Mouse (Mus musculus) embryonic facial prominence, embryonic 15.5 days (tissue): Measurements from ENCODE around the gene Tmprss13. TPM values are rescaled to one million over a fixed set of nuclear protein-coding genes. Genes with fewer than 3 reads are reported as not detected.

ENCODE experiments used
- ATAC-seq: fragments of 200-750 bp; cut with Nextera tagmentation; 2 replicates; pipeline ENCODE4 v1.8.0; 2017; ENCODE audit warnings: low read depth, moderate TSS enrichment; ENCODE audit not compliant: insufficient number of reproducible peaks, low FRiP score, low TSS enrichment
- H3K27ac ChIP-seq: fragments of 300-500 bp; sonication (generic); replicated peaks from 2 replicates; pipeline ENCODE4 v1.5.1; 2015; ENCODE audit warnings: mild to moderate bottlenecking, inconsistent platforms
- H3K27me3 ChIP-seq: fragments of 300-500 bp; sonication (generic); 2 replicates; pipeline ENCODE4 v1.6.1; 2015; ENCODE audit warnings: inconsistent platforms
- H3K36me3 ChIP-seq: fragments of 300-500 bp; sonication (generic); 2 replicates; pipeline ENCODE4 v1.6.1; 2015; ENCODE audit warnings: mild to moderate bottlenecking, inconsistent platforms
- H3K4me1 ChIP-seq: fragments of 300-500 bp; sonication (generic); 2 replicates; pipeline ENCODE4 v1.6.1; 2015; ENCODE audit warnings: inconsistent platforms
- H3K4me2 ChIP-seq: fragments of 300-500 bp; sonication (generic); replicated peaks from 2 replicates; pipeline ENCODE4 v1.6.1; 2015; ENCODE audit warnings: mild to moderate bottlenecking, inconsistent platforms
- H3K4me3 ChIP-seq: fragments of 300-500 bp; sonication (generic); replicated peaks from 2 replicates; pipeline ENCODE4 v1.5.1; 2015; ENCODE audit warnings: mild to moderate bottlenecking, inconsistent platforms
- H3K9ac ChIP-seq: fragments of 300-500 bp; sonication (generic); 2 replicates; pipeline ENCODE4 v1.6.1; 2015; ENCODE audit warnings: inconsistent platforms
- H3K9me3 ChIP-seq: fragments of 300-500 bp; sonication (generic); replicated peaks from 2 replicates; pipeline ENCODE4 v1.6.1; 2016; ENCODE audit warnings: inconsistent platforms
- WGBS: fragments of 180-500 bp; shearing (Covaris S2); methylation state at CpG from one replicate; pipeline ENCODE4 v1.1.7; 2015; 5-methylcytosine and 5-hydroxymethylcytosine counted together
- polyA plus RNA-seq: library from polyadenylated mRNA; unstranded; fragments of >200 nt; fragmentation: Nextera tagmentation; extraction: Ambion mirVana; gene quantifications from 2 replicates; pipeline ENCODE4 v1.2.1, GENCODE M21; 2015

Gene Tmprss13
- polyA plus RNA-seq, 1 experiment from 2014 or later: 11.7 TPM

DNA sequence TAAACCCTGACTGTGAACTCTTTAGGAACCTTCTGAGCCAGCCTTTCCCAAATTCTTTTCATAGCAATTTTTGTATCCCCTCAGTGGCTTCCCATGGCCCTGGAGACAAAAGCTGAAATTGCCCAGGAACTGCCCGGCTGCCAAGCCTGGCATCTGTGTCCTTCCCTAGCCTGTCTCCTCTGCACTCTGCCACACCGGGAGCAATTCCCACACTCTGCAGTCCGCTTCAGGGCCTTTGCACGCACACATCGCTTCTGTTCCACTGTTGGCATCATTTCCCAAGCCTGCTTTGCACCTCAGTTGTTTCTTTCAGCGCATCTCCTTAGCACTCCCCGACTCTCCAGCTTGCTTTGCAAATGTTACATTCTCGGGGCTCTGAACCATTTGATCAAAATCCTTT is 48.8 kb downstream of the Tmprss13 start:
- WGBS: 70% methylated on average over 8 of the region's 8 CpGs
- Histone ChIP-seq H3K36me3 (no peaks in the 10 kb centered on the region), H3K4me2 (no peak overlapping the region), H3K9me3 (no peaks in the 10 kb centered on the region), H3K4me1 (peaks cover 17% of the 10 kb centered on the region), H3K4me3 (no peak overlapping the region), H3K9ac (no peak overlapping the region), H3K27me3 (no peaks in the 10 kb centered on the region), H3K27ac (no peak overlapping the region)
- ATAC-seq: no peak

DNA sequence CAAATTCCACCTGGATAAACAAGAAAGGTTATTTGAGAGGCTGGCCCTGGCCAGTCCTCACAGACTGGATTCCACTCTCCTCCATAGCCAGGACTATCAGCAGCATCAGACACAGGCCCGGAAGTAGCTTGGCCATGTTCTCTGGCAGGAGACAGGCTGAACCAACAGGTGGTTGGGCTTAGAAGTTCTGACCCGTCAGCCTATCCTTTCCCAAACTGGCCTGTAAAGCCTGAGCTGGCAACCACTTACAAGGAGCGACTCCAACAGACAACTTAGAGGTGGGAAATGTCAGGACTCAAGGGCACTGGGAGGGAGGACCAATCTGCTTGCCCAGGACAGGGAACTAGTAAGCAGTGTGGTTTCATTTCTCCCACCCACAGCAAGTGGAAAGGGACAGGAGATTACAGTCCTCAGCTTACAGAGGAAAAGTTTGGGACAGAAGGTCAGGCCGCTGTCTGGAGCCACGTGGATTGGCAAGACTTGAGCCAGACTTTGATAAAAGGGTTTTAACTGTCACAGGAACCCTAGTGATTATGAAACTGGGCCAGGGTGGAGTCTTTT is 49.5 kb downstream of the Tmprss13 start:
- 64% methylated on average over 5 of the region's 5 CpGs for WGBS
- H3K9ac ChIP-seq: no peak overlapping the region

DNA sequence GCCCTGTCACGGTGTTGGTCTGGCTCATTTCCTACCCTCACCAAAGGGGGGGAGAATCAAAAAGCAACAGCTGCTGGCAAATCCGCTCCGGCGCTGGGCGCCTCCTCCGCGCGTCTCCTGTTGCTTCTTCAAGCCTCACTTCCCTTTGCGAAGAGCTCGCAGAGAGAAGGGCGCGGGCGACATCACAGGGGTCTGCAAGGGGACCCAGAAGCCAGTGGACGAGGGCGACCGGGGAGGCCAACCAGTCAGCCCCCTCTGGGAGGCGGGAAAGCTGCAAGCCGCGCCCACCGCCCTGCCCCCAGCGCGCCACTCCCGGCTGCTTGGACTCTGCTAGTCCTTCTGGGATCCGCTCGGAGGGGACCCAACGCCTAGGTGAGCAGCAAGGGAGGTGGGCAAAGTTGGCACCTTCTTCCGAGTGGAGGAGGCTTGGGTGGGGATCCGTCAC is 51.2 kb downstream of the Tmprss13 start, which contains the start of gene Fxyd6:
Gene Fxyd6, plus strand, starts transcription at position 69 of the 445 bp plus-strand sequence.
- Histone ChIP-seq H3K9me3 (no peaks in the 10 kb centered on the region), H3K27me3 (no peaks in the 10 kb centered on the region), H3K4me1 (peaks cover 17% of the 10 kb centered on the region), H3K27ac (peak within 1 kb of the TSS; percentile 55; the same call in 1 of the 2 replicates), H3K36me3 (no peaks in the 10 kb centered on the region), H3K4me2 (peak within 1 kb of the TSS; percentile 89), H3K4me3 (peak within 1 kb of the TSS; percentile 61), H3K9ac (peak within 1 kb of the TSS; percentile 18)
- no peak for ATAC-seq
- under 1% methylated on average over 28 of the region's 28 CpGs for WGBS

More for the DNA sequence above, 49.5 kb downstream of the Tmprss13 start:
- Histone ChIP-seq H3K27me3 (no peaks in the 10 kb centered on the region), H3K9me3 (no peaks in the 10 kb centered on the region), H3K4me1 (peaks cover 17% of the 10 kb centered on the region), H3K27ac (no peak overlapping the region), H3K4me3 (no peak overlapping the region), H3K4me2 (no peak overlapping the region), H3K36me3 (no peaks in the 10 kb centered on the region)
- no peak for ATAC-seq

DNA sequence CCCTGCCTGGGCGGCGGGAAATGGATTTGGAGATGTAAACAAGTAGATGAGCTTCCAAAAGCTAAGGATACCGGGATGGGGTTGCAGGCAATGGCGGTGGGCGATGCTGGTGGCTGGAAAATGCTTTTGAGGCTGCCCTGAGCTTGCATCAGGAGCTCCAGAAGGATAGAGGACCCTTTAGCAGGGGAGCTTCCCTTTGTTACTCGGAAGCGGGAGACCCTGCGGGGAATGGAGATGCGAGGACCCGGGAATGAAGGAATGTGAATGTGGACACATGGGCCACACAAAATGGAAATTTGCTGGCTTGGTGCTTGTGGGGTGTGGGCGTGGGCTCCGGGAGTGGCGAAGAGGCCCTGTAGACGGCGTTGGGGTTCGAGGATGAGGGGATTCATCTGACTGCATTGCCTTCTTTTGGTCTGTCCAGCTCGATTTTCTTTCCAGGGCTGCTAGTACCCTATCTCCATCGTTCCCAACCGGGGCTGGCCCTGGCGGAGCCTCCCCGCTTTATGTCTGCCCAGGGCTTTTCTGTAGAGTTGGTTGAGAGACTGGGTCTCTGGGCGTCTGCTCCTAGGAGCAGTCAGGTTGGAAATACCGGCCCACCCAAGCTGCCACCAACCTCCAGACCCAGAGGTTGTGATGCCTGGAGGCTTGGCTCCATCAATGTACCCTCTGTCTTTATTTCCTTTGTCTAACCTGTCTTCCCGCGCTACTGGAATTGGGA is 51.9 kb downstream of the Tmprss13 start:
- peak overlapping the region; percentile 61 for H3K4me3 ChIP-seq
- 2% methylated on average over 25 of the region's 25 CpGs for WGBS
- no peaks in the 10 kb centered on the region for H3K27me3 ChIP-seq
- no peak for ATAC-seq
- 0 out of 2 replicates have a peak overlapping the region, but pooled peaks have one; percentile 55 for H3K27ac ChIP-seq
- peak overlapping the region; percentile 18 for H3K9ac ChIP-seq
- peaks cover 17% of the 10 kb centered on the region for H3K4me1 ChIP-seq
- H3K9me3 ChIP-seq: no peaks in the 10 kb centered on the region
- peak overlapping the region; percentile 89 for H3K4me2 ChIP-seq
- H3K36me3 ChIP-seq: no peaks in the 10 kb centered on the region

DNA sequence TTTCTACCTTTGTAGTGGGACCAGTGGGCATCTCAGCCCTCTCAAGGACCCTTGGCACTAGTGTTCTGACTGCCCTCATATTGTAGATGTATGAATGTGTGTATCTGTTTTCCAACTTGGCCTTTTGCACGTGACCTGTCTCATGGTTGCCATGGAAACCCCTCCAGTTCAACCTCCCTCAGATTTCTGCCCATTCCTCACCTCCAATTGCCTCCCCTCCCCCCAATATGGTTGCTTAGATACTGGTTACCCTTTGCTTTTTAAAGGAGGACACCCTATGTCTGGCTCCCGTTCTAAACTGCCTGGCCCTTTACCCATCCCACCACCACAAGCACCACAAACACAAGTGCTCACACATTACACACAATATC is 52.4 kb downstream of the Tmprss13 start:
- no peak overlapping the region for H3K27ac ChIP-seq
- H3K4me1 ChIP-seq: peaks cover 17% of the 10 kb centered on the region
- no peak overlapping the region; the same call in 1 of the 2 replicates for H3K9ac ChIP-seq
- H3K4me2 ChIP-seq: peak overlapping the region; percentile 89
- no peaks in the 10 kb centered on the region for H3K27me3 ChIP-seq
- ATAC-seq: no peak
- no peaks in the 10 kb centered on the region for H3K36me3 ChIP-seq
- H3K9me3 ChIP-seq: no peaks in the 10 kb centered on the region
- H3K4me3 ChIP-seq: peak overlapping the region; percentile 61
- 31% methylated on average over 2 of the region's 2 CpGs for WGBS

DNA sequence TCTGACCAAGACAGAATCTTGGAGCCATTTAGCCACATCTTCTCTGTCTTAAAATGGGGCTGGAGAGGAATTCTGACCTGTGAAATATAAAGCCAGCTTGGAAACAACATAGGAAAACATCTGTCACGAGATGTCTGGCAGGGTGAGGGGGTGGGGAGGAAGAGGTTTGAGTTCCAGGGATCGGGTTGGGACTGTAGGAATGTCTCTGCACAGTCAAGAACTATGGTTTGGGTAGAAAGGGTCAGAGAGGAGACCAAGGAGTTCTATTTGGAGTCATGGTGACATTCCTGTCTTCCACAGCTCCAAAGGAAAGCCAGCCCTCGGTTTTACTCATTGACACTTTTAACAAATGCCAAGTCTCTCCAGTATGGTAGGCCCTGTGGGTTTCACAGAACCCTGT is 55.0 kb downstream of the Tmprss13 start:
- Histone ChIP-seq H3K9me3 (no peaks in the 10 kb centered on the region), H3K9ac (no peak overlapping the region), H3K4me1 (peaks cover 17% of the 10 kb centered on the region), H3K27me3 (no peaks in the 10 kb centered on the region), H3K36me3 (no peaks in the 10 kb centered on the region), H3K4me3 (no peak overlapping the region), H3K27ac (no peak overlapping the region), H3K4me2 (no peak overlapping the region)
- ATAC-seq: no peak
- WGBS: 60% methylated on average over 3 of the region's 3 CpGs

DNA sequence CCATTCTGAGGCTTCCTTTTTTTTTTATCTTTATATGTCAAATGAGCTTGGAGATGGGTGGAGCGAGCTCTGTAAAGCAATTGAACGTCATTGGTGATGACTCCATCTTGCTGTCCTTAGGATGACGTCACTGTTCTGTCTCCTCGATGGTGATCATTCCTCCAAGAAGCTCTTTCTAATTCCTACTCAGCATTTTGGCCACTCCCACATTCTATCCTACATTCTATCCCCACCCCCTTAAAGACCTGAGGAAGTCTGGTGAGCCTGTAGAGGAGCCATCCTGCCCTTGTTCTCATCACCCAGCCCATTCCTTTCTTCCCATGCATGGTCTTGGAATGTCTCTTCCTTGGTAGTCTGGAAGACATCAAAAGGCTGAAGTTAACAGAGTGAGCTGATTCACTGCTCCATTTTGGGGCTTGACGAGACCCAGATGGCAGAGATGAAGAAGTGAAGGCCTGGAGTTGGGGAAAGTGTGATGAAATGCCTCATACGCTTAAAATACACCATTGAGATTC is 56.1 kb downstream of the Tmprss13 start:
- Histone ChIP-seq H3K9me3 (no peaks in the 10 kb centered on the region), H3K27ac (no peak overlapping the region), H3K36me3 (no peaks in the 10 kb centered on the region), H3K9ac (no peak overlapping the region), H3K4me2 (no peak overlapping the region), H3K4me1 (peaks cover 13% of the 10 kb centered on the region), H3K4me3 (no peak overlapping the region), H3K27me3 (no peaks in the 10 kb centered on the region)
- WGBS: 79% methylated on average over 6 of the region's 6 CpGs
- ATAC-seq: no peak

DNA sequence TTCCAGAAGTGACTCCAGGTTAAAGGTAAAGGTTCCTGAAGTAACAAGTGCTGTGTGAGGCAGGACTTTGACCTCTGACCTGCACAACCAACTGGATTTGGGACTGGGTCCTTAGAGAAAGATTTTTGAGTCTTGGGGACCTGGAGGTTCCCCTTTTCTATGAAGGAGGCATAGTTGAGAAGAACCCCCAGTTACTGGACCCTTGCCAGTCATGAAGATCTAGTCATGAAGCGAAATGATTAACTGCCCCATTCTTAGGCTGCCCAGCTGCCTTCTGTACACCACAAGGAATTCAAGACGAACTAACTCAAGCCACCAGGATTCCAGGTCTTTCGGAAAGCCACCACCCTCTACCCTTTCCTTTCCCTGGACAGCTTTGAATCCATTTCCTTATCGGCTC is 57.5 kb downstream of the Tmprss13 start:
- no peaks in the 10 kb centered on the region for H3K27me3 ChIP-seq
- ATAC-seq: no peak
- H3K27ac ChIP-seq: no peak overlapping the region
- no peaks in the 10 kb centered on the region for H3K9me3 ChIP-seq
- no peaks in the 10 kb centered on the region for H3K36me3 ChIP-seq
- H3K4me2 ChIP-seq: no peak overlapping the region
- 69% methylated on average over 4 of the region's 4 CpGs for WGBS
- no peak overlapping the region for H3K9ac ChIP-seq
- no peak overlapping the region for H3K4me3 ChIP-seq
- peaks cover under 1% of the 10 kb centered on the region; the same call in 1 of the 2 replicates for H3K4me1 ChIP-seq

DNA sequence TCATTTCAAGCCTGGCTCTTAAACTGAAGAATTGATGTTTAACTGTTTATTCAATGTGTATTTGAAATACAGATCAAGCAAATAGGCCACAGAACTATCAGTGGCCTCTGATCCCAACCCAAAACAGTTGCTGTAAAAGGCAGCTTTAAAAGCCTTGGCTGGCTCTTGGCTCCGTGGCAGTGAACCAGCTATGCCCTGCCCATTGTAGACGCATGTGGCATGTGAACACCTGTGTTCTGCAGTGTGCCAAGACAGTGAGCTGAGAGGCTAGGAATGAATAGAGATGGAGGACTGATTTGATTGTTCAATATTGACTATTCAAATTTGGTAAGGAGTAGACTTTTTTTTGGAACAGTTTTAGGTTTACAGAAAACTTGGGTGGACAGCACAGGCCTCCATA is 58.0 kb downstream of the Tmprss13 start:
- H3K27ac ChIP-seq: no peak overlapping the region
- ATAC-seq: no peak
- 78% methylated on average over 2 of the region's 2 CpGs for WGBS
- H3K27me3 ChIP-seq: no peaks in the 10 kb centered on the region
- no peaks in the 10 kb centered on the region for H3K4me1 ChIP-seq
- no peak overlapping the region for H3K4me2 ChIP-seq
- no peak overlapping the region for H3K9ac ChIP-seq
- no peak overlapping the region for H3K4me3 ChIP-seq
- no peaks in the 10 kb centered on the region for H3K36me3 ChIP-seq
- H3K9me3 ChIP-seq: no peaks in the 10 kb centered on the region

DNA sequence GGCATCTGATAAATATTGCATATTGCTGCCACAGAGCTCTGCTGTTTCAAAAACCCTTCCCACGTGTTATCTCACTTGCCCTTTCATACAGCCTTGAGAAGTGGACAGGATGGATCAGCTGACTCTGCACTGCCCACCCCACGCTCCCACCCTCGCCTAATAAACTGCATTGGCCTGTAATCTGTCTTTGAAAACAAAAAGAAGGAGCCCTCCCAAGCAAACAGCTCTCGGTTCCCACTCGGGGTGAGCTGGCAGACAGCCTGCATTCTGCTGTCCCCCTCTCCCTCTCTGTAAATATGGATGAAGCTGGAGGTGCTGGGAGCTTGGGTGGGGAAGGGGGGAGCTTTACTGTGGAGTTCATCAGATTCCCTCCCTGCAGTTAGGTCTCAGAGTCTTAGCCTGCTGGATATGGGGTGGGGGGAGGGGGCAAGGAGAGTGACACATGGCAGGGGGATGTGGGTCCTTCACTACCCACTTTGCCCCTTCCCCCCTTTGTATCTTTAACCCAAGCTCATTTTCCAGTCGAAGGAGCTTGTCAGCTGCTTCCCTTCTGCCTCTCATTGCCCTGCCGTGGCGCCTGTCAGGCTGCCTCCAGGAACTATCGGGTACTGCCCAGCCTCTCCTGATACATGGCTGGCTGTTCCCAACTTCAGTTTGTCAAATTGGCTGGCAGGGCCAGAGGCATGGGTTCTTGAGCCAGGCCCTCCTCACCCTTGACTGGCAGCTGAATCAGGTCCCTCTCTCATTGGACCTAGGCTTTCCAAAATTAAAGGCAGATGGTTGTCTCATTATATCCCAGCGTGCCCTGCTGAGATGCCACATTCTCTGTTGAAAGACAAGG is 61.7 kb downstream of the Tmprss13 start:
- no peak overlapping the region for H3K4me3 ChIP-seq
- no peak overlapping the region for H3K4me2 ChIP-seq
- no peak overlapping the region for H3K9ac ChIP-seq
- H3K4me1 ChIP-seq: no peaks in the 10 kb centered on the region
- H3K27me3 ChIP-seq: no peaks in the 10 kb centered on the region
- WGBS: 53% methylated on average over 10 of the region's 10 CpGs
- H3K27ac ChIP-seq: no peak overlapping the region
- no peaks in the 10 kb centered on the region for H3K36me3 ChIP-seq
- no peaks in the 10 kb centered on the region for H3K9me3 ChIP-seq
- no peak for ATAC-seq

DNA sequence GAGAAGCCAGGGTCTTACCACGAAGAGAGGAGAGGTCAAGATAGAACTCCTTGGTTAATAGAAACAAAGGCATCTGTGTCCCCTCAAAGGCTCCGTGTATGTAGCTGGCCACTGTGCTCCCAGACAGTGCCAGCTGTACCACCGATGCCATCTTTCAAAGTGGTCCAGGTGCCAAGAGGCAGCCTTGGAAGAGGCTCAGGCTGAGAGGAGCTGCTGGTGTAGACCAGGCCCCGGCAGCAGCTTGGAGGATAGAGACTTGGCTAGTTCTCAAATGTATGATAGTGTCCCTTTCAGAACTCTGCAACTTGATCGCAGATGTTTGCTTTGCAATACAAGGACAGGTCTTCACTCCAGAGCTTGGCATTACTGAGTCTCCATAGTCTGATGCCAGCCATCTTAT is 63.4 kb downstream of the Tmprss13 start:
- 70% methylated on average over 5 of the region's 5 CpGs for WGBS
- Histone ChIP-seq H3K27ac (no peak overlapping the region), H3K4me2 (no peak overlapping the region), H3K36me3 (no peaks in the 10 kb centered on the region), H3K4me3 (no peak overlapping the region), H3K4me1 (no peaks in the 10 kb centered on the region), H3K9me3 (no peaks in the 10 kb centered on the region), H3K27me3 (no peaks in the 10 kb centered on the region), H3K9ac (no peak overlapping the region)
- ATAC-seq: no peak
